Mouse (Mus musculus) stomach, embryonic 16.5 days (tissue): ENCODE measurements around the gene H2al2a. TPM values are rescaled to one million over a fixed set of nuclear protein-coding genes. Genes with fewer than 3 reads are reported as not detected.

Experiments used
- ATAC-seq: fragments of 200-750 bp; cut with Nextera tagmentation; 2 replicates; pipeline ENCODE4 v1.8.0; 2017; ENCODE audit warnings: moderate number of reproducible peaks, moderate TSS enrichment; ENCODE audit not compliant: insufficient read depth, low FRiP score
- H3K27ac ChIP-seq: fragments of 300-500 bp; sonication (generic); 2 replicates; pipeline ENCODE4 v1.5.1; 2014; ENCODE audit warnings: low read length
- H3K27me3 ChIP-seq: fragments of 300-500 bp; sonication (generic); 2 replicates; pipeline ENCODE4 v1.6.1; 2014; ENCODE audit warnings: low read length, control low read depth, mixed read lengths; ENCODE audit not compliant: control insufficient read depth, insufficient read depth
- H3K36me3 ChIP-seq: fragments of 300-500 bp; sonication (generic); 2 replicates; pipeline ENCODE4 v1.6.1; 2014; ENCODE audit warnings: low read length; ENCODE audit not compliant: control insufficient read depth, insufficient read depth
- H3K4me1 ChIP-seq: fragments of 300-500 bp; sonication (generic); 2 replicates; pipeline ENCODE4 v1.6.1; 2014; ENCODE audit warnings: low read length, control low read depth, mixed read lengths; ENCODE audit not compliant: control insufficient read depth, insufficient read depth
- H3K4me2 ChIP-seq: fragments of 300-500 bp; sonication (generic); 2 replicates; pipeline ENCODE4 v1.6.1; 2014; ENCODE audit warnings: low read depth, low read length, mixed read lengths
- H3K4me3 ChIP-seq: fragments of 300-500 bp; sonication (generic); replicated peaks from 2 replicates; pipeline ENCODE4 v1.5.1; 2014; ENCODE audit warnings: mild to moderate bottlenecking, low read length
- H3K9ac ChIP-seq: fragments of 300-500 bp; sonication (generic); 2 replicates; pipeline ENCODE4 v1.6.1; 2014; ENCODE audit warnings: low read length
- H3K9me3 ChIP-seq: fragments of 300-500 bp; sonication (generic); replicated peaks from 2 replicates; pipeline ENCODE4 v1.6.1; 2016; ENCODE audit warnings: low read length, control low read depth; ENCODE audit not compliant: control insufficient read depth
- WGBS: fragments of 180-500 bp; shearing (Covaris S2); extraction: QIAGEN DNeasy Blood & Tissue Kit; methylation state at CpG from one replicate; pipeline ENCODE4 v1.1.7; 2014; 5-methylcytosine and 5-hydroxymethylcytosine counted together
- polyA plus RNA-seq: library from polyadenylated mRNA; unstranded; fragments of >200 nt; fragmentation: Nextera tagmentation; extraction: Ambion mirVana; gene quantifications from 2 replicates; pipeline ENCODE4 v1.2.1, GENCODE M21; 2015

H2al2a gene
- polyA plus RNA-seq, 1 experiment from 2014 or later = not detected

DNA sequence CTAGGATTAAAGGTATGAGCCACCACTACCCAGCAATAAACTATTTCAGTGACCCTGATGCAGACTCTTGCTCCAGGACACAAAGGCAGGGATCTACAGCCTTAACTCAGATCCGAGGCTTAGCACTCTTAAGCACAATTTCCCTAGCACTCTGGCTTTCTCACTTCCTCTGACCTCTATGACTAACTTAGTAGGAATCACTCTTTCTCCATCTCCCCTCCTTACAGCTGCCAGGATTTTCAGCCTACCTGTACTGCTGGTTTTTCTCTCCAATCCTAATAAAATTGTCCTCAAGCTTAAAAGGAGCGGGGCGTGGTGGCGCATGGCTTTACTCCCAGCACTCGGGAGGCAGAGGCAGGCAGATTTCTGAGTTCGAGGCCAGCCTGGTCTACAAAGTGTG lies 20.6 kb upstream of the H2al2a start:
- Histone ChIP-seq H3K4me3 (no peak overlapping the region), H3K4me2 (no peak overlapping the region), H3K4me1 (no peaks in the 10 kb centered on the region), H3K27me3 (no peaks in the 10 kb centered on the region), H3K27ac (no peak overlapping the region), H3K9me3 (no peaks in the 10 kb centered on the region), H3K9ac (no peak overlapping the region), H3K36me3 (no peaks in the 10 kb centered on the region)
- 95% methylated on average over 6 of the region's 6 CpGs for WGBS
- ATAC-seq = no peak

DNA sequence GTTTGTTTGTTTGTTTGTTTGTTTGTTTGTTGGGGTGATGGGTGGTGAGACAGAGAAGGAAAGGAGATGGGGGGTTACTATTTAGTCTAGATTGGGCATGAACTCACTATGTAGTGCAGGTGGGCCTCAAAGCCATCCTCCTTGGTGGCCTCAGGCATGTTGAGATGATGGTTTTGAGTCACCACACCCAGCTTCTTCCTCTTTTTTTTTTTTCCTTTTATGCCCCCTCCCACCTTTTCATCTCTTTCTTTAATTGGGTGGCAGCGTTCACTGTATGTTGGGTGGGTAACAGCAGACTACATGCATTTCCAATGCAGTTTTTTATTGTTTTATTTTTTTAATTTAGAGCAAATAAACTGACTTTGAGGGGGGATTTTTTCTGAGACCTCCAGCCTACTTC lies 19.9 kb upstream of the H2al2a start:
- Histone ChIP-seq H3K4me3 (no peak overlapping the region), H3K27me3 (no peaks in the 10 kb centered on the region), H3K9me3 (no peaks in the 10 kb centered on the region), H3K27ac (no peak overlapping the region), H3K4me2 (no peak overlapping the region), H3K36me3 (no peaks in the 10 kb centered on the region), H3K4me1 (no peaks in the 10 kb centered on the region), H3K9ac (no peak overlapping the region)
- no peak for ATAC-seq
- 90% methylated on average over 1 of the region's 1 CpGs for WGBS

DNA sequence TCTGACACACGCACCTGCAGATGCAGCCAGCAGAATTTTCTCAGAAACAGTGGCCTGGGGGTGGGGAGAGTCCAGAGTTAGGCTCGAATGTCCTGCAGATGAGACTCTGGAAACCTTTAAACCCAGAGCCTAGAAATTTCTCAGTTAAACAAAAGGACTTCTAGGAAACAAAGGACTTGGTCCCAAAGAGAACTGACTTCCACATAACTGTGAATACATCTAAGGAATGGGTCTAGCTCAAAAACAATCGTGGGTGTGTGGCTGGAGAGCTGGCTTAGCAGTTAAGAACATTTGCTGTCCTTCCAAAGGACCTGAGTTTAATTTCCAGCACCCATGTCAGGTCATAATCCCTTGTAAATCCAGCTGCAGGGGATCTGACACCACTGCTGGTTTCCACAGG lies 18.8 kb upstream of the H2al2a start:
- Histone ChIP-seq H3K4me1 (no peaks in the 10 kb centered on the region), H3K27me3 (no peaks in the 10 kb centered on the region), H3K9me3 (no peaks in the 10 kb centered on the region), H3K9ac (no peak overlapping the region), H3K36me3 (no peaks in the 10 kb centered on the region), H3K27ac (no peak overlapping the region), H3K4me2 (no peak overlapping the region), H3K4me3 (no peak overlapping the region)
- no peak for ATAC-seq
- WGBS = 65% methylated on average over 3 of the region's 3 CpGs

DNA sequence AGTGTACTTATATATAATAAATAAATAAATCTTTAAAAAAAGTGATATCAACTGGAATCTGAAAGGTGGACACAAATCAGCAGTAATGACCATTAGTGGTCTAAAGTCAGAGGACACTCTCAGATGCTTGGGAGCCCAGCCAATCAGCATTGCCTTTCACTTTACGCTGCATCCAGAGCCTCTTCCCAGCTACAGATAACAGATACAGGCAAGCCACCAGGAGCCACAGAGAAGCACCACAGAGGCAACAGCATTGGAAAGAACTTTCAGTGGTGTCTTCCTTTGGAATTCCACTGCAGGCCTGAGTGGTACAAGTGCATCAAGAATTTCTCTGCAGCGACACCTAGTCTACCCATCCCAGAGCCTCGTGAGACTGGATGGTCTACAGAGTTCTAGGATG lies 16.1 kb upstream of the H2al2a start:
- Histone ChIP-seq H3K27ac (no peak overlapping the region), H3K4me3 (no peak overlapping the region), H3K4me1 (no peaks in the 10 kb centered on the region), H3K27me3 (no peaks in the 10 kb centered on the region), H3K36me3 (no peaks in the 10 kb centered on the region), H3K9me3 (no peaks in the 10 kb centered on the region), H3K4me2 (no peak overlapping the region), H3K9ac (no peak overlapping the region)
- no peak for ATAC-seq
- WGBS = 87% methylated on average over 3 of the region's 3 CpGs

DNA sequence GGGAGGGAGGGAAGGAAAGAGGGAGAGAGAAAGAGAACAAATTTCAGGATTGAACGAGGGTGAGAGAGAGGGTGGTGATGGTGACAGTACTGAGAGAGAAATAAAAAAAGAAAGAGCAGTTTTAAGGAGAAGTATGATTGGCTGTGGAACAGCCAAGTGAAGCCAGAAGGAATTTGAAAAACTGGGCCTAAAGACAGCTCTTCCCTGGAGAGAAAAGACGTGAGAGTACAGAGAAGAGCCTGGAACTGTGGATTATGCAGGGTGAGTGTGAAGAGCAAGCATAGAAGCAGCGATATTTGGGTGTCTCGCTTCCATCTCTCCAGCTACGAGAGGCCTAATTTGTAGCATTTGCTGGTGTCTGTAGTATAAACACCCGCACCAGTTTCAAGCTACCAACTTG lies 14.5 kb upstream of the H2al2a start:
- Histone ChIP-seq H3K27ac (no peak overlapping the region), H3K4me2 (no peak overlapping the region), H3K36me3 (no peaks in the 10 kb centered on the region), H3K4me3 (no peak overlapping the region), H3K4me1 (no peaks in the 10 kb centered on the region), H3K27me3 (no peaks in the 10 kb centered on the region), H3K9me3 (no peaks in the 10 kb centered on the region), H3K9ac (no peak overlapping the region)
- WGBS = 77% methylated on average over 6 of the region's 6 CpGs
- no peak for ATAC-seq

DNA sequence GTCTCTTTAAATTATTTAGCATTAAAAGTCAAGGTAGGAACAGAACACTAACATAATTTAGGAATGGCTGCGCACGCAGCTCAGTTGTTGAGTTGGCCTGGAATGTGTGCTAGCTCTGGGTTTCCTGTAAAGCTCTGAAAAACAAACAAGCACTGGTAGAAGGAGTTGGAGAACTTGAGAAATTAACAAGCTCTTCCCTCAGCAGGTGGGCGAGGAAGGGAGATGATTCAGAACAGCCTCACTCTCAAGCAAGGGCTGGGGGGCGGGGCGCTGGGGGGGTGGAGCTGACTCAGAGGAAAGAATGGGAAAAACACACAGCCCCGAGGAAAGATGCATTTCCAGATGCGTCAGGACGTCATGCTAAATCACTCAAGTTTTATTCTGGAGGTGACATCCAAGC lies 8.4 kb upstream of the H2al2a start:
- Histone ChIP-seq H3K27ac (no peak overlapping the region), H3K9ac (no peak overlapping the region), H3K4me2 (no peak overlapping the region), H3K4me3 (no peak overlapping the region), H3K27me3 (no peaks in the 10 kb centered on the region), H3K36me3 (no peaks in the 10 kb centered on the region), H3K4me1 (0 out of 2 replicates have a peak, but pooled peaks cover 2% of the 10 kb centered on the region), H3K9me3 (no peaks in the 10 kb centered on the region)
- no peak for ATAC-seq
- WGBS = 29% methylated on average over 8 of the region's 8 CpGs

DNA sequence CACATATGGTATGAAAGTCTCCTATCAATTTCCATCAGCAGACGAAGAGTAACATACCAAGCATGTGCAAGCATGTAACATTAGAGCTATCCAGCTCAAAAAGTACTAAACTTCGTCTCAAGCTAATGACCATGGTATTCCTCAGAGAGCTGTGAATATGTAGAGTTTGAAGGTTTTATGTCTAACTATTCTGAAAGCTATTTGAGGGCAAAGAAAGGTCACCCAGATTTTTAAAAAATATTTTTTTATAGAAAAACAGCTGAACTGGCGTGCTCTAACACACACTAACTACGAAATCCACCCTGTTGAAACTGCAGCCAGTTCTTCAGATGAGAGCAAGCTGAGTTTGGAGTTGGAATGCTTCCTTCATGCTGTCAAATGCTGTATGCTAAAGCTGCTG lies 7.5 kb upstream of the H2al2a start:
- WGBS = 54% methylated on average over 4 of the region's 4 CpGs

DNA sequence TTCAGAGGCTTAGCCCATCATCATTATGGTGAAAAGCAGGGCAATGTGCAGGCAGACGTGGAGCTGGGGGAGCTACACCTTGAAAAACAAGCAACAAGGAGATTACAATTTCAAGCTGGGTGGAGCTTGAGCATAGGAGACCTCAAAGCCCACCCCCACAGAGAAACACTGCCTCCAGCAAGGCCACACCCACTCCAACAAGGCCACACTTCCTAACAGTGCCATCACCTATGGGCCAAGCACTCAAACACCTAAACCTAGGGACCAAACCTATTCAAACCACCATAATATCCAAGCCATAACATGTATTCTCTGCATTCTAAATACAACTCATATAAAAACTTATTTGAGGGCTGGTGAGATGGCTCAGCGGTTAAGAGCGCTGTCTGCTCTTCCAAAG lies 5.5 kb upstream of the H2al2a start:
- H3K9me3 ChIP-seq = no peaks in the 10 kb centered on the region
- 93% methylated on average over 3 of the region's 3 CpGs for WGBS
- H3K4me3 ChIP-seq = no peak overlapping the region
- H3K36me3 ChIP-seq = no peaks in the 10 kb centered on the region
- H3K27me3 ChIP-seq = no peaks in the 10 kb centered on the region
- H3K4me2 ChIP-seq = no peak overlapping the region
- no peak overlapping the region for H3K9ac ChIP-seq
- H3K27ac ChIP-seq = no peak overlapping the region
- 0 out of 2 replicates have a peak, but pooled peaks cover 2% of the 10 kb centered on the region for H3K4me1 ChIP-seq
- ATAC-seq = no peak

More for the DNA sequence above, 7.5 kb upstream of the H2al2a start:
- no peak overlapping the region for H3K4me2 ChIP-seq
- peak; percentile 47; the same call in 1 of the 2 replicates for ATAC-seq
- no peaks in the 10 kb centered on the region for H3K27me3 ChIP-seq
- 0 out of 2 replicates have a peak, but pooled peaks cover 2% of the 10 kb centered on the region for H3K4me1 ChIP-seq
- no peaks in the 10 kb centered on the region for H3K9me3 ChIP-seq
- H3K4me3 ChIP-seq = no peak overlapping the region
- no peak overlapping the region for H3K9ac ChIP-seq
- H3K27ac ChIP-seq = no peak overlapping the region
- H3K36me3 ChIP-seq = no peaks in the 10 kb centered on the region

DNA sequence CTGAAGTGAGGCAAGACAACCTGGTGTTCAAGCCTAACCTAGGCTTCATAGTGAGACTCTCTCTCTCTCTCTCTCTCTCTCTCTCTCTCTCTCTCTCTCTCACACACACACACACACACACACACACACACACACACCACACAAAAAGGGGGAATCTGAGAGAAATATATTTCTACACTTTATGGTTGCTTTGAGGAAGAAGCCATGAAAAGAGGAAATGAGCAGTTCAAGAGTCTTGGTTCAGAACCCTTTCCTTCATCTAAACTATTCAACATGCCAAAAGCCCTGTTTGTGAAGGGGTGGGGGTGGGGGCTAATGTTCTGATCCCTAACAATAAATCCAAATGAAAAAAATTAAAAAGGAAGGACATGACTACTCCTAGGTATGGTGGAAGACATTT lies 7.2 kb downstream of the H2al2a start:
- no peaks in the 10 kb centered on the region for H3K9me3 ChIP-seq
- no peak overlapping the region for H3K4me3 ChIP-seq
- H3K36me3 ChIP-seq = no peaks in the 10 kb centered on the region
- ATAC-seq = no peak
- no peak overlapping the region for H3K27ac ChIP-seq
- no peaks in the 10 kb centered on the region for H3K27me3 ChIP-seq
- H3K4me1 ChIP-seq = no peaks in the 10 kb centered on the region
- no peak overlapping the region for H3K4me2 ChIP-seq
- no peak overlapping the region for H3K9ac ChIP-seq

DNA sequence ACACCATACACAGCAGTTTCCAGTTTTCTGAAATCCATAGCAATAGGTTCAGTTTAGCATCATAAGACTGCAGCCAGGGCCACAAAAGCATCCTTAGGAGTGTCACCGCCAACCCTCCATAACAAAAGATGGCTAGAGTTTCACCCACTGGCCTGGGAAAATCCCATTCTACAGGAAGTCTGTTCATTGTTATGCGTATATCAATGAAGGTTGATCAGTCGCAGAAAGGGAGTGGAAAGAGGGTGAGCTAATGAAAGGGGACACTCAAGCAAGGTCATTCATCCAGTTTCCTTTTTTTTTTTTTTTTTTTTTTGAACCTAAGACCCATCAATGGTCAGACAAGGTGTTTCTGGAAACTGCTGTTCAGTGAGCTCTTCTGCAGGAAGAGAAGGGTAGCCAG lies 7.6 kb downstream of the H2al2a start:
- Histone ChIP-seq H3K36me3 (no peaks in the 10 kb centered on the region), H3K4me2 (no peak overlapping the region), H3K4me3 (no peak overlapping the region), H3K27ac (no peak overlapping the region), H3K9me3 (no peaks in the 10 kb centered on the region), H3K4me1 (no peaks in the 10 kb centered on the region), H3K27me3 (no peaks in the 10 kb centered on the region), H3K9ac (no peak overlapping the region)
- ATAC-seq = no peak
- WGBS = 74% methylated on average over 3 of the region's 3 CpGs
